Mouse (Mus musculus): ENCODE data around the gene Kcnq5.

- TF ChIP-seq CTCF (conservative IDR thresholded peaks at IDR 0.05; ENCODE audit: insufficient read depth, insufficient read length, low read depth, low read length), result no peak
- no peak for TF ChIP-seq POLR2A (IDR thresholded peaks at IDR 0.05; ENCODE audit: low read depth, low read length)
Measured at GRCm38 (mm10) chr1:21506665-21507064, 455.1 kb downstream of the Kcnq5 start.

Data from kidney, adult 2 months (tissue).